Mouse (Mus musculus) bone marrow, adult 2 months (tissue): ENCODE measurements around the gene 2610318N02Rik. TPM values are rescaled to one million over a fixed set of nuclear protein-coding genes. Genes with fewer than 3 reads are reported as not detected.

ENCODE experiments used
- H3K27ac ChIP-seq: fragments of 200-500 bp; 2 replicates; pipeline ENCODE4 v1.5.1; 2012; ENCODE audit warnings: low read depth, mild to moderate bottlenecking, control low read depth, inconsistent platforms, low read length; ENCODE audit not compliant: control insufficient read depth, poor library complexity, insufficient read depth
- H3K4me1 ChIP-seq: fragments of 200-500 bp; 2 replicates; pipeline ENCODE4 v1.6.1; 2011; ENCODE audit warnings: low read length; ENCODE audit not compliant: control insufficient read depth, insufficient read depth
- H3K4me3 ChIP-seq: fragments of 200-500 bp; replicated peaks from 2 replicates; pipeline ENCODE3; 2011; ENCODE audit warnings: mild to moderate bottlenecking, low read depth, low read length, control low read depth; ENCODE audit not compliant: control insufficient read depth
- CTCF ChIP-seq: fragments of 200-500 bp; IDR thresholded peaks from 2 replicates; pipeline ENCODE4 v1.5.1; 2011; ENCODE audit warnings: low read length, control low read depth; ENCODE audit not compliant: control insufficient read depth, insufficient read depth
- POLR2A ChIP-seq: fragments of 200-500 bp; IDR thresholded peaks from 2 replicates; pipeline ENCODE4 v1.6.1; 2011; ENCODE audit warnings: low read depth, mild to moderate bottlenecking, control low read depth, low read length, borderline replicate concordance; ENCODE audit not compliant: control insufficient read depth
- WGBS: fragments of 180-500 bp; shearing (Covaris S2); methylation state at CpG from one replicate; pipeline ENCODE4 v1.1.7; 2018; 5-methylcytosine and 5-hydroxymethylcytosine counted together
- polyA plus RNA-seq: library from polyadenylated mRNA; stranded (reverse); fragments of >200 nt; gene quantifications from 2 replicates; pipeline ENCODE4 v1.2.4, GENCODE M21; 2011; ENCODE audit warnings: low replicate concordance; ENCODE audit not compliant: missing spikeins, insufficient read depth, insufficient read length

2610318N02Rik gene
- polyA plus RNA-seq, 1 experiment, result 23.6 TPM

DNA sequence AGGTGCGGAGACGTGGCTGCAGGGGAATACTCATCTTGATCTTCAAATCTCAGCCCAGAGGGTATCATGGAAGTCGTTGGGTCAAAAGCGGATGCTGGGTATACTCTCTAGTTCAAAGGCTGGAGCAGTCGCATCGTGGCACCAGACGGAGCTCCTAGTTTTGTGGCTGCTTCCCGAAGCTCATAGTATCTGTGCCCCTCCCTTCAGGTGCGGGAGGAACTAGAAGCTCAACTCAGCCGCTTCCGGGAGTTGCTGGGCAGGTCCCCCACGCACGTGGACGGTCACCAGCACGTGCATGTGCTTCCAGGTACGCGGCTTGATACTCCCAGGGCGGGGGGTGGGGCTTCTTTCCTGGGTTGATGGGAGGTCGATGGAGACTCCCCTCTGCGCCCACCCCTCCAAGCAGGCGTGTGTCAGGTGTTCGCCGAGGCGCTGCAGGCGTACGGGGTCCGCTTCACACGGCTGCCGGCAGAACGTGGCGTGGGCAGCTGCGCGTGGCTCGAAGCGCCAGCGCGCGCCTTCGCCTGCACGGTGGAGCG is 22.5 kb upstream of the 2610318N02Rik start:
- no peaks in the 10 kb centered on the region; the same call in 1 of the 2 replicates for H3K4me1 ChIP-seq
- 2% methylated on average over 41 of the region's 41 CpGs for WGBS
- H3K27ac ChIP-seq, result no peak overlapping the region
- peak overlapping the region; percentile 79 for H3K4me3 ChIP-seq
- no peak; the same call in 1 of the 2 replicates for TF ChIP-seq CTCF
- no peak for TF ChIP-seq POLR2A

DNA sequence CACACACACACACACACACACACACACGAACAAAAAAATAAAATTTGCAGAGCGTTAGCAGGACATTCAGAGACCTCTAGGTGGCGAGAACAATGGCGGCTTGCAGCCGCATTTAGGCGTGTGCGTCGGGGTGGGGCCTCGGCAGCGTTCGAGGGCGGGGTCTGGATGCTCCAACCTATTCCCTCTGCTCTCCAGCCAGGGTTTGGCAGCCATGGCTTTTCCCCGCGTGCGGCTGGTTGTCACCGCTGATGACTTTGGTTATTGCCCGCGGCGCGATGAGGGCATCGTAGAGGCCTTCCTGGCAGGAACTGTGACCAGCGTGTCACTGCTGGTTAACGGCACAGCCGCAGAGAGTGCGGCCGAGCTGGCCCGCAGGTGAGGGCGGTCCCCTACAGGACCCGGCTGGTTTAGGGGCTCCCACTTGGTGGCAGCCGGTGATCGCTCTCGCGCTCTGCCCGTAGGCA is 21.8 kb upstream of the 2610318N02Rik start, which contains the start of gene Ccdc116:
Ccdc116 (minus strand) TSS at position 458 of the 464 bp plus-strand sequence.
- Histone ChIP-seq H3K4me1 (no peaks in the 10 kb centered on the region; the same call in 1 of the 2 replicates), H3K27ac (no peak within 1 kb of the TSS), H3K4me3 (peak within 1 kb of the TSS; percentile 79)
- TF ChIP-seq CTCF (peak; percentile 30; the same call in 1 of the 2 replicates), POLR2A (peak; percentile 46; the same call in 1 of the 2 replicates)
- WGBS, result under 1% methylated on average over 34 of the region's 34 CpGs

DNA sequence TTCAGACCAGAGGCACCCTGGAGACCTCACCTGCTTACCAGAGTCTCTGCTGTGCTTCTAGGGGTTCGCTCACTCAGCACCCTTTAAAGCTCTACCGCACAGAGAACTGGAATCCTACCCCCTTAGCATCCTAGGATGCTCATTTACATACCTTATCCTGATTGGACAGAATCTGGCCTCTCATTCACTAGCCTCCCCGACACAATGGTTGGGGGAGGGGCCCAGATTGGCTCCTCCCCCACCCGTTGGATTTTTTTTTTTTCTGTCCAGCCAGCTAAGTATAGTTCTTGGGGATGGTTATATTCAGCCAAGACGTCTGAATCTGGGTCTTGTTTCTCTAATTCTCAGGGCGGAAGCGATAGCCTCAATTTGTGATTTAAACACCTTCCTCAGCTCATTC is 19.4 kb upstream of the 2610318N02Rik start, which contains the start of gene Ydjc:
Ydjc (plus strand) TSS at position 283 of the 400 bp plus-strand sequence.
- H3K27ac ChIP-seq, result no peak within 1 kb of the TSS
- no peak for TF ChIP-seq CTCF
- no peak for TF ChIP-seq POLR2A
- H3K4me3 ChIP-seq, result no peak within 1 kb of the TSS
- no peaks in the 10 kb centered on the region; the same call in 1 of the 2 replicates for H3K4me1 ChIP-seq
- 40% methylated on average over 7 of the region's 7 CpGs for WGBS

DNA sequence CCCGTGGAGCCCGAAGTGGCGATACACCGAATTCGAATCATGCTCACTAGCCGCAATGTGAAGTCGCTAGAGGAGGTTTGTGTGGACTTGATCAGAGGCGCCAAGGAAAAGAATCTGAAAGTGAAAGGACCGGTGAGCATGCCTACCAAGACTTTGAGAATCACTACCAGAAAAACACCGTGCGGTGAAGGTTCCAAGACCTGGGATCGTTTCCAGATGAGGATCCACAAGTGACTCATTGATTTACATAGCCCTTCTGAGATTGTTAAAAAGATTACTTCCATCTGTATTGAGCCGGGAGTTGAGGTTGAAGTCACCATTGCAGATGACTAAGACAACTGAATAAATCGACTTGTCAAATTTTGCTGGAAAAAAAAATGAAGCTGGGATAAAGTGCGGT is 12.4 kb upstream of the 2610318N02Rik start:
- H3K4me3 ChIP-seq, result no peak overlapping the region
- 82% methylated on average over 15 of the region's 15 CpGs for WGBS
- no peak for TF ChIP-seq POLR2A
- no peak for TF ChIP-seq CTCF
- H3K4me1 ChIP-seq, result no peaks in the 10 kb centered on the region
- no peak overlapping the region for H3K27ac ChIP-seq

DNA sequence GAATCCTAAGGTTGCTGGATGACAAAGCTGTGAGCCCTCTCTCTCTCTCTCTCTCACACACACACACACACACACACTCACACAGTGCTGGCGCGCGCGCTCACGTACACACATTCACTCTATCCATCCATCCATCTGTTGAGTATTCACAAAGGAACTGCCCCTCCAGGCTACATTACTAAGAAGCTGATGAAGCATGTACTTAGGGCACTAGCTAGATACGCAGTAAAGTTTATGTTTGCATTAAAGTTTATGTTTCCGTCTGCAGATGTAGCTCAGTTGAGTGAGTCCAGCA is 7.9 kb upstream of the 2610318N02Rik start:
- WGBS, result 80% methylated on average over 7 of the region's 7 CpGs
- peaks cover 2% of the 10 kb centered on the region; the same call in 1 of the 2 replicates for H3K4me1 ChIP-seq
- H3K27ac ChIP-seq, result no peak overlapping the region
- H3K4me3 ChIP-seq, result no peak overlapping the region
- no peak for TF ChIP-seq POLR2A
- TF ChIP-seq CTCF, result no peak

DNA sequence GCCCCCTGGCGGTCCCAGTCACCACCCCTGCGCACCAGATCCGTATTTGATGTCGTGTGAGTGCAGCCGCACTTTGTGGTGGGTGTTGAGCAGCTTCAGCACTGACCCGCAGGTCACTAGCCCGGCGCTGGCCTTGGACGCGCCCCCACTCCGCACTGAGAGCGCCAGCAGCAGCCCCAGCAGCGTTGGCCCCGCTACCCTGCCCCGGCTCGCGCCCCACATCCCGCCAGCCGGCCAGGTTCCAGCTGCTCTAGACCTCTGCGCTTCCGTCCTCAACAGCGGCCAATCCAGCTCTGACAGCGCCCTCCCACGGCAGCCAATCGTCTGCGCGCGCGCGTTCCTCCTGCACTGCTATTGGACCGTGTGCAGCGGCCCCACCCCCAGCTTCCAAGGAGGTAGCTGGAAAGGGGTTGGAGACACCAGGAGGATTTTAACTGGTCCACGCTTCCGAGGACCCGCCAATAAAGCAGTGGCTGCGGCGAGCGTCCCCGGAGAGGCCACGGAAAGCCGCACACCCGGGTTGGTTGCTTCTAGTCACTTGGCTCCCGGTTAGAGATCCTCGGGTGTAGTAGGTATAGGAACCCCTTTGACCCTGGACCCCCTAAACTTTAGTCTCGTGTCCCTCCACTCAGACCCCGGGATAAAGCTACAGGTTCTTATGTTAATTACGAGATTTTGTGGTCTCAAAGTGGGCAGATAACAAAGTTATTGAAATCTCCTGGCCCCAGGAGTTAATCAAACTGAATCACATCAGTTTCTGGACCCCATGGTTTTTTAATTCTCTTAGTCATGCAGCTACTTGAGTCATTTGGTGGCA is 7.3 kb upstream of the 2610318N02Rik start, which contains the start of gene Sdf2l1:
Sdf2l1 (minus strand) TSS at position 295 of the 817 bp plus-strand sequence.
- Histone ChIP-seq H3K4me3 (peak within 1 kb of the TSS; percentile 86), H3K4me1 (peaks cover 2% of the 10 kb centered on the region; the same call in 1 of the 2 replicates), H3K27ac (peak within 1 kb of the TSS; percentile 14; the same call in 1 of the 2 replicates)
- TF ChIP-seq POLR2A, result peak; percentile 77
- peak; percentile 16; the same call in 1 of the 2 replicates for TF ChIP-seq CTCF
- WGBS, result under 1% methylated on average over 47 of the region's 47 CpGs

DNA sequence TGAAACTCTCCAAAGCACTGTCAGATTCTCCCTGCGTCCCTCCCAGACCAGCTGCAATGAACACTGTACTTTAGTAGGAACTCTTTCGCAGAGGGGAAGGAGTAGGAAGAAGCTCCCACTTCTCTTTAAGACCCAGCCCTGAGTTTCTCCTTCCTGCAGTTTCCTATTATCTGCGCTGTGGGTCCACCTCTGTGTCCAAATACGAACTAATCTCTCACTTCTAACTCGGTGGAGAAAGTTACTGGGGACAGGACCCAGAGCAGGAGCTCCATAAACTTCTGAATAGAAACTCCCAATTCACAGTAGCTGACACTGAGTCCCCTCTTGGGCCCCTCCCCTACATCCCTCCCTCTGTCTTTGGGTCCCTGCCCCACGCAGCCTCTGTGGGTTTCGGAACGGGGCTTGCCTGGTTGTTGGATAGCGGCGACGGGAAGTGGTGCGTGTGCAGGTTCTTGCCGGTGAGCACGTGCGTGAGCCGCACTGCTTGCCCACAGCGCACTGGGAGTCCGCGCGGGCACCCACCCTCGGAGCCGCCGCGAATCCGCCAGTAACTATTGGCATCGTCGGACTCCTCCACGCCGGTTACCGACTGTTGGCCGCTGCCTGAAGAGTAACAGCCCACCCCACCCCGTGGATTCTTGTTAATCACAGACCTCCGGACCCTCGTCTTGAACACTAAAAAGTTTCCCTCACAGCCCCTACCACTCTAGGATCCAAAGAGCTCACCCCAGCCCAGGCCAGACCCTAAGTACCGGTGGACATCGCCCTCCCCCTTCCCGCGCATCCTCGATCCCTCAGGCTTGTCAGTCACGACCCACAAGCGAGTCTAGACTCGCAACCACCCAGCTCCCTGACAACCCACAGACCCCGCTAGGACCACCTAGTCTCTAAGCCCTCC is 6.5 kb upstream of the 2610318N02Rik start:
- TF ChIP-seq CTCF (no peak), POLR2A (peak; percentile 17; the same call in 1 of the 2 replicates)
- Histone ChIP-seq H3K4me1 (peaks cover 2% of the 10 kb centered on the region; the same call in 1 of the 2 replicates), H3K4me3 (peak overlapping the region; percentile 86), H3K27ac (peak overlapping the region; percentile 14; the same call in 1 of the 2 replicates)
- WGBS, result 3% methylated on average over 43 of the region's 43 CpGs
